22 mouse cellular contexts compared by ENCODE assay signal in the genomic region with DNA sequence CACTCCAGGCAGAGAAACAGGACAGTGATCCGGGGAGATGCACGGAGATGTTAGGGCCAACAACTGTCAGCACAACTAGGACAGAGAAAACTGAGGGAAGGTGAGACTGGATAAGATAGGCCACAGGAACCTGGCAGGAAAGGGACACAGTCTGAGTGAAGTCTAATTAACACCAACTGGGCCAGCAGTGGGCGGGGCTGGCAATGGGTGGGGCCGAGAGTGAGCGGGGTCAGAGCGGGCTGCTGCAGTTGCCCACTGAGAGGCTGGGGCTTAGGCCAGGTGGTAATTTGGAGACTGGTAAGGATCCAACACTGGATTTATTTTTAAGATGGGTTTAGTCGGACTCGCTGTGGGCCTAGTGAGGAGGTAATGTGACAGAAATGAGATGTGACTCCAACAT.
DNase-seq lines count a peak whose midpoint lies in the region; ATAC-seq lines count a peak whose summit lies in the region.
"Had no signal": no experiment of that assay in that cellular context is flagged by ENCODE, and none has a peak within 500 bp of the region (broad histone marks: within the 10 kb centered on the region; RNA-seq: fewer than 3 reads in every experiment).

No protein-coding gene starts in this region.

- no peak overlapping the region for H3K9ac ChIP-seq in embryonic facial prominence, embryonic 12.5 days
- H3K9ac ChIP-seq in liver, embryonic 13.5 days = no peak overlapping the region
- H3K9ac ChIP-seq in hindbrain, embryonic 12.5 days = no peak overlapping the region
- H3K9ac ChIP-seq: forebrain, embryonic 13.5 days; heart, embryonic 15.5 days; lung, embryonic 15.5 days; midbrain, embryonic 13.5 days; neural tube, embryonic 13.5 days had no signal

- no peak for DNase-seq in embryonic facial prominence, embryonic 10.5 days (ENCODE audit: low spot score)
- DNase-seq in ES-CJ7 (ENCODE audit: low read depth, low spot score) = peak; percentile 14
- DNase-seq in liver, embryonic 13.5 days = peak; percentile 29
- DNase-seq in left cerebral cortex, postnatal 10 days (ENCODE audit: extremely low spot score in 1 of 2, low spot score in 2 of 2) = no peak
- no peak for DNase-seq in spleen, adult 18-20 months
- DNase-seq: cerebellum, adult 8-10 months; gastrocnemius, postnatal 14 days; heart, adult 2 months; kidney, adult 11 months; kidney, postnatal 10 days; layer of hippocampus, adult 9-11 months; lung, postnatal 4 days had no signal

- H3K27me3 ChIP-seq in embryonic facial prominence, embryonic 12.5 days = no peaks in the 10 kb centered on the region
- H3K27me3 ChIP-seq in embryonic facial prominence, embryonic 10.5 days (replicated peaks; ENCODE audit: low read depth, poor library complexity, severe bottlenecking) = no peaks in the 10 kb centered on the region
- H3K27me3 ChIP-seq in liver, embryonic 13.5 days = no peaks in the 10 kb centered on the region
- no peaks in the 10 kb centered on the region for H3K27me3 ChIP-seq in hindbrain, embryonic 12.5 days
- H3K27me3 ChIP-seq: forebrain, embryonic 13.5 days; heart, embryonic 15.5 days; lung, embryonic 15.5 days; midbrain, embryonic 13.5 days; neural tube, embryonic 13.5 days had no signal

- intact Hi-C loops in left cerebral cortex, postnatal 10 days (cut with DNase I) = no loop called here

- no peak overlapping the region for H3K4me2 ChIP-seq in embryonic facial prominence, embryonic 12.5 days (replicated peaks)
- H3K4me2 ChIP-seq in liver, embryonic 13.5 days = no peak overlapping the region
- no peak overlapping the region for H3K4me2 ChIP-seq in hindbrain, embryonic 12.5 days (replicated peaks)
- H3K4me2 ChIP-seq: forebrain, embryonic 13.5 days; heart, embryonic 15.5 days; lung, embryonic 15.5 days; midbrain, embryonic 13.5 days; neural tube, embryonic 13.5 days had no signal

- 66% methylated on average over 8 of the region's 8 CpGs for WGBS in embryonic facial prominence, embryonic 12.5 days
- WGBS in embryonic facial prominence, embryonic 10.5 days = 66% methylated on average over 8 of the region's 8 CpGs
- WGBS in liver, embryonic 13.5 days (ENCODE audit: insufficient replicate concordance) = 50% methylated on average over 8 of the region's 8 CpGs
- 73% methylated on average over 8 of the region's 8 CpGs for WGBS in hindbrain, embryonic 12.5 days

- no peak overlapping the region for H3K4me3 ChIP-seq in embryonic facial prominence, embryonic 12.5 days
- no peak overlapping the region for H3K4me3 ChIP-seq in embryonic facial prominence, embryonic 10.5 days
- H3K4me3 ChIP-seq in liver, embryonic 13.5 days (replicated peaks) = no peak overlapping the region
- H3K4me3 ChIP-seq in hindbrain, embryonic 12.5 days = no peak overlapping the region
- H3K4me3 ChIP-seq: forebrain, embryonic 13.5 days; heart, adult 2 months; heart, embryonic 15.5 days; hindbrain, embryonic 10.5 days; left cerebral cortex, adult 2 months; lung, embryonic 15.5 days; midbrain, embryonic 13.5 days; neural tube, embryonic 13.5 days had no signal

- H3K4me1 ChIP-seq in embryonic facial prominence, embryonic 12.5 days = peaks cover 5% of the 10 kb centered on the region; the same call in 1 of the 2 replicates
- H3K4me1 ChIP-seq in embryonic facial prominence, embryonic 10.5 days = peaks cover 4% of the 10 kb centered on the region
- H3K4me1 ChIP-seq in liver, embryonic 13.5 days (replicated peaks) = peaks cover 38% of the 10 kb centered on the region
- no peaks in the 10 kb centered on the region for H3K4me1 ChIP-seq in hindbrain, embryonic 12.5 days
- H3K4me1 ChIP-seq: forebrain, embryonic 13.5 days; midbrain, embryonic 13.5 days; neural tube, embryonic 13.5 days had no signal

- H3K36me3 ChIP-seq in embryonic facial prominence, embryonic 12.5 days = peaks cover 13% of the 10 kb centered on the region
- H3K36me3 ChIP-seq in embryonic facial prominence, embryonic 10.5 days (replicated peaks) = peaks cover 12% of the 10 kb centered on the region; the same call in 1 of the 2 replicates
- no peaks in the 10 kb centered on the region for H3K36me3 ChIP-seq in liver, embryonic 13.5 days
- H3K36me3 ChIP-seq in hindbrain, embryonic 12.5 days = no peaks in the 10 kb centered on the region
- H3K36me3 ChIP-seq: hindbrain, embryonic 10.5 days had no signal

- no peak overlapping the region for H3K27ac ChIP-seq in embryonic facial prominence, embryonic 12.5 days
- H3K27ac ChIP-seq in embryonic facial prominence, embryonic 10.5 days (replicated peaks) = no peak overlapping the region
- no peak overlapping the region for H3K27ac ChIP-seq in liver, embryonic 13.5 days
- H3K27ac ChIP-seq in hindbrain, embryonic 12.5 days = no peak overlapping the region
- H3K27ac ChIP-seq: forebrain, embryonic 13.5 days; heart, adult 2 months; heart, embryonic 15.5 days; hindbrain, embryonic 10.5 days; left cerebral cortex, adult 2 months; lung, embryonic 15.5 days; midbrain, embryonic 13.5 days; neural tube, embryonic 13.5 days had no signal

- 0 out of 2 replicates have a peak, but pooled peaks have one; percentile 22 for ATAC-seq in embryonic facial prominence, embryonic 12.5 days (ENCODE audit: insufficient number of reproducible peaks, insufficient read depth, low FRiP score, low TSS enrichment)
- ATAC-seq in erythroblast, adult 5-6 weeks (replicated peaks; ENCODE audit: low FRiP score, poor library complexity, severe bottlenecking) = 0 out of 2 replicates have a peak, but pooled peaks have one; percentile 41
- peak; percentile 62 for ATAC-seq in liver, embryonic 13.5 days (ENCODE audit: low read depth)
- ATAC-seq in hindbrain, embryonic 12.5 days (ENCODE audit: low FRiP score) = no peak
- ATAC-seq: forebrain, embryonic 13.5 days; midbrain, embryonic 13.5 days had no signal

- H3K9me3 ChIP-seq in embryonic facial prominence, embryonic 12.5 days = peaks cover 7% of the 10 kb centered on the region; the same call in 1 of the 2 replicates
- peaks cover 4% of the 10 kb centered on the region; the same call in 1 of the 2 replicates for H3K9me3 ChIP-seq in embryonic facial prominence, embryonic 10.5 days
- H3K9me3 ChIP-seq in liver, embryonic 13.5 days (replicated peaks) = no peaks in the 10 kb centered on the region
- peaks cover 3% of the 10 kb centered on the region; the same call in 1 of the 2 replicates for H3K9me3 ChIP-seq in hindbrain, embryonic 12.5 days (replicated peaks)
- H3K9me3 ChIP-seq: forebrain, embryonic 13.5 days; heart, embryonic 15.5 days; hindbrain, embryonic 10.5 days; lung, embryonic 15.5 days; midbrain, embryonic 13.5 days had no signal

Comparison
In these comparisons a context has a peak if more than half of its experiments do, and no peak if none do; other contexts are left out.
1. DNase-seq: peak in ES-CJ7 (single experiment) and liver, embryonic 13.5 days (single experiment); none in embryonic facial prominence, embryonic 10.5 days (single experiment), left cerebral cortex, postnatal 10 days (0 of 2) and spleen, adult 18-20 months (0 of 2).